Mouse (Mus musculus): ENCODE data around the gene Alox5ap.
A peak's percentile ranks its signal among the peaks of the same experiment; 100 is the strongest.

Gene Alox5ap

GRCm38 (mm10) chr5:149298234-149298633 is 33.7 kb downstream of the Alox5ap start:
- no peak for DNase-seq (ENCODE audit: low read depth in 1 of 2, low spot score in 2 of 2)

- no peak for DNase-seq (ENCODE audit: low read depth in 1 of 2, low spot score in 2 of 2)
Observed at GRCm38 (mm10) chr5:149312884-149313652, 48.5 kb downstream of the Alox5ap start.

- no peak for DNase-seq (ENCODE audit: low read depth in 1 of 2, low spot score in 2 of 2)
Observed at GRCm38 (mm10) chr5:149314514-149315081, 50.0 kb downstream of the Alox5ap start.

GRCm38 (mm10) chr5:149316926-149317325 is 52.4 kb downstream of the Alox5ap start:
- no peak for DNase-seq (ENCODE audit: low read depth in 1 of 2, low spot score in 2 of 2)

- no peak for DNase-seq (ENCODE audit: low read depth in 1 of 2, low spot score in 2 of 2)
Observed at GRCm38 (mm10) chr5:149319874-149320323, 55.3 kb downstream of the Alox5ap start.

- DNase-seq (ENCODE audit: low read depth in 1 of 2, low spot score in 2 of 2): no peak
Observed at GRCm38 (mm10) chr5:149320534-149321482, 56.2 kb downstream of the Alox5ap start.

- no peak for DNase-seq (ENCODE audit: low read depth in 1 of 2, low spot score in 2 of 2)
Observed at GRCm38 (mm10) chr5:149321909-149322841, 57.6 kb downstream of the Alox5ap start.

- DNase-seq (ENCODE audit: low read depth in 1 of 2, low spot score in 2 of 2): no peak
Observed at GRCm38 (mm10) chr5:149322938-149323553, 58.5 kb downstream of the Alox5ap start.

GRCm38 (mm10) chr5:149324739-149325138 is 60.2 kb downstream of the Alox5ap start:
- no peak for DNase-seq (ENCODE audit: low read depth in 1 of 2, low spot score in 2 of 2)

GRCm38 (mm10) chr5:149329098-149329887 is 64.7 kb downstream of the Alox5ap start:
- DNase-seq (ENCODE audit: low read depth in 1 of 2, low spot score in 2 of 2): no peak

GRCm38 (mm10) chr5:149330601-149331000 is 66.0 kb downstream of the Alox5ap start:
- no peak for DNase-seq (ENCODE audit: low read depth in 1 of 2, low spot score in 2 of 2)

GRCm38 (mm10) chr5:149331407-149332143 is 67.0 kb downstream of the Alox5ap start:
- no peak for DNase-seq (ENCODE audit: low read depth in 1 of 2, low spot score in 2 of 2)

GRCm38 (mm10) chr5:149332787-149333186 is 68.2 kb downstream of the Alox5ap start:
- no peak for DNase-seq (ENCODE audit: low read depth in 1 of 2, low spot score in 2 of 2)

GRCm38 (mm10) chr5:149333941-149334698 is 69.6 kb downstream of the Alox5ap start:
- no peak for DNase-seq (ENCODE audit: low read depth in 1 of 2, low spot score in 2 of 2)

GRCm38 (mm10) chr5:149335009-149335408 is 70.4 kb downstream of the Alox5ap start:
- no peak for DNase-seq (ENCODE audit: low read depth in 1 of 2, low spot score in 2 of 2)

GRCm38 (mm10) chr5:149335563-149336238 is 71.1 kb downstream of the Alox5ap start:
- peak; percentile 29 to 57 for DNase-seq (ENCODE audit: low read depth in 1 of 2, low spot score in 2 of 2)

GRCm38 (mm10) chr5:149337148-149337547 is 72.6 kb downstream of the Alox5ap start:
- DNase-seq (ENCODE audit: low read depth in 1 of 2, low spot score in 2 of 2): no peak
